Mouse (Mus musculus) kidney, adult 8-10 months (tissue): ENCODE measurements around the gene Gps1.

Experiments used
- DNase-seq, 2 experiments: peaks; one replicate each; pipeline ENCODE4 v3.0.0; 2022

Gps1 gene

DNA sequence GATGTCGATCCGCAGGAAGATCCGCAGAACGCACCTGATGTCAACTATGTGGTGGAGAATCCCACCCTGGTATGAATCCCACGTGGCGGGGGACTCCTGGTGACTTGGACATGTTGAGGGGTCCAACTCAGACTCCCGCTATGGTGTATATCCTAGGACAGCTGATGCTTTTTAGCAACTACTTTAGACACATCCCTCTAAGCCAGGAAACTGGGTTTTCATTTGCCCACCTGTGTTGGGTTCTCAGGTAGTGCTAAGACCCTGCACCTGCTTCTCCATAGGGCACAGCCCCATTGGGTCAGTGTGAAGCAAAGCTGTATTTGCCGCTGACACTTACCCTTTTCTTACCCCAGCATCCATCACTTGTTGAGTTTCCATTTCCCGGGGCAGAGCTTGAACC, 1.1 kb downstream of the Gps1 start:
- DNase-seq: no peak

DNA sequence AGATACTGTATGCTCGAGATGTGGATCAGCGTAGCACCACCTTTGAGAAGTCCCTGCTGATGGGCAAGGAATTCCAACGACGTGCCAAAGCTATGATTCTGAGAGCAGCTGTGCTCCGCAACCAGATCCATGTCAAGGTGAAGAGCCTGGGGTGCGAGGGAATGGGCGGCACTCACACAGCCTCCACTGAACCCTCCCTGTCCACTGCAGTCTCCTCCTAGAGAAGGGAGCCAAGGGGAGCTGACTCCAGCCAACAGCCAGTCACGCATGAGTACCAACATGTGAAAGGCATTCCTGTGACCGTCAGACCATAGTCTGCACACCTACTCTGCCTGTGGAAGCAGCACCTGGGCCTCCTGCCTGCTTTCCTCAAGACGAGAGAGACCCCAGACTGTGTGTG, 4.4 kb downstream of the Gps1 start:
- peak; percentile 55 to 57 for DNase-seq

DNA sequence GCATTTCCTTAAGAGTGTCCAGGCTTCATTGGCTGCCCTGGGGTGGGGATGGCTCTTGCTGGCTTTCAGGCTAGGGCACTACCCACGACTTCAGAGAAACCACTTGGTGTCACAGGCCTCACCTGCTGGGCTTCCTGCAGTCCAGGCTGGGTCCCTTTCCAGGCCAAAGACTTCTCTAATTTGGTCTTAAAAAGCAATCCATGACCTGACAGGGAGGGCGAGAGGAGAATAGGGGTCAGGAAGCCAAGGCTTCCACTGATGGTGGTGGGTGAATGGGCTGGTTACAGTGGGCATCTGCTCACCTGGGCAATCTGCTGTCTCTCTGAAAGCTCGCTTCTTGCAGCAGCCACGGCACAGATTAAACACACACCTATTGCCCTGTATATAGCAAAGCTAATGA, 5.3 kb downstream of the Gps1 start:
- DNase-seq: no peak

GRCm38 (mm10) chr11:120789810-120790209, 5.7 kb downstream of the Gps1 start:
- DNase-seq: no peak

GRCm38 (mm10) chr11:120792652-120793051, 8.6 kb downstream of the Gps1 start:
- no peak for DNase-seq

- peak; percentile 94 to 97 for DNase-seq
These were observed 11.9 kb downstream of the Gps1 start, which contains the start of gene Dus1l for GRCm38 (mm10) chr11:120795756-120796613. Gene Dus1l, minus strand, starts transcription at chr11:120796403.

GRCm38 (mm10) chr11:120796614-120796946, 12.5 kb downstream of the Gps1 start:
- DNase-seq: no peak

GRCm38 (mm10) chr11:120798244-120798643, 14.2 kb downstream of the Gps1 start:
- no peak for DNase-seq

DNA sequence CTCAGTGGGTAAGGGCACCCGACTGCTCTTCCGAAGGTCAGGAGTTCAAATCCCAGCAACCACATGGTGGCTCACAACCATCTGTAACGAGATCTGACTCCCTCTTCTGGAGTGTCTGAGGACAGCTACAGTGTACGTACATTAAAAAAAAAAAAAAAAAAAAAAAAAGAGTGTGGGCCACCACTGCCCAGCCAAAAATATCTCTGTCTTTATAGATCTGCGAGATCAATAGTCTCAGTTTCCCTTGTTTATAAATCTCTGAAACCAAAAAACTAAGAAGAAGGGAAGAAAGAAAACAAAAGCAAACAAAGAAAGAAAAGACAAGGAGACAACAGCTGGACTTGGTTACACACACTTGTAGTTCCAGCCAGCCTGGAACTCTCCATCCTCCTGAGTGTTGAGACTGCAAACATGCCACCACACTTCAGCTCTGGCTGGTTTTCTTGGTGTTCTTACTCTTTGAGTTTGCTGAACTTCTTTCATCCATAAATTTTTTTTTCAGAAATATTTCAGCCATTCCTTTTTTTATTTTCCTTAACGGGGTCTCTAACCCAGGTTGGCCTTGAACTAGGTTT, 15.3 kb downstream of the Gps1 start:
- DNase-seq: no peak

DNA sequence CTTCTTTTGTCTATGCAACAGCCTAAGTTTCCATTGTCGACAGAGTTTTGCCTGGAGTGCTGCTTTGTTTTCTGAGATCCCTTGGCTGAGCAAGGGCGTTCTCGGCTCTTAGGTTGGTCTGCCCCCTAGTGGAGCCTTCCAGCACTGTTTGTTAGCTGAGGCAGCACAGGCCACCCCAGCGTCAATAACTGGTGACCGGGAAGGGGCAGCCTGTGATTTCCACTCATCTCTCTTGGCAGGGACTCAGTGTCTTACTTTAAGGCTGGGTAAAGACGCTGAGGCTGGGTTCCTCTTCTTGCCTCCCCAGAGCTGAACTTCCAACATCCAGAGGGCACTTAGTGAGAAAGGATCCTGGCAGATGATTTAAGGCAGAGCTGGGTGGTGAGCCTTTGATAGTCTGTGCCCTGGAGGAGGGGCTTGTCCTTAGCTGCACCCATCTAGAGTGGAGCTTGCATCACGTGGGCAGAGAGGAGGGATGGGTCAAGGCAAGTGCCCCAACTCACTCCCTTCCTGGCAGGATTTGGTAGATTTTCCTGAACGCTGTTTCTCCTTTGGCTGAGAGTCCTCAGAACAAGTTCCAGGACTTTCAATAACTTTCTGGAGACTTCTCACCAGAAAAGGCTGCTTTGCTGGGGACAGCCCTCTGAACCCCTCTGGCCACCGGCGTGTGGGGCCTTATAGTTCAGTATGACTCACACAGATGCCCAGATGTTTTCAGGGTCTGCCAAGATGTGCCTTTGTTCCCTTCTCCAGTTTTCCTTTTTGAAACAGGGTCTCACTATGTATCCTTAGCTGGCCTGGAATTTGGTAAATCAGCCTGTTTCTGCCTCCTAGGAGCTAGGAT, 16.2 kb downstream of the Gps1 start:
- peak; percentile 85 to 93 for DNase-seq

- no peak for DNase-seq
These were observed 20.2 kb downstream of the Gps1 start for GRCm38 (mm10) chr11:120804274-120804673.

GRCm38 (mm10) chr11:120804769-120805168, 20.7 kb downstream of the Gps1 start:
- DNase-seq: no peak

DNA sequence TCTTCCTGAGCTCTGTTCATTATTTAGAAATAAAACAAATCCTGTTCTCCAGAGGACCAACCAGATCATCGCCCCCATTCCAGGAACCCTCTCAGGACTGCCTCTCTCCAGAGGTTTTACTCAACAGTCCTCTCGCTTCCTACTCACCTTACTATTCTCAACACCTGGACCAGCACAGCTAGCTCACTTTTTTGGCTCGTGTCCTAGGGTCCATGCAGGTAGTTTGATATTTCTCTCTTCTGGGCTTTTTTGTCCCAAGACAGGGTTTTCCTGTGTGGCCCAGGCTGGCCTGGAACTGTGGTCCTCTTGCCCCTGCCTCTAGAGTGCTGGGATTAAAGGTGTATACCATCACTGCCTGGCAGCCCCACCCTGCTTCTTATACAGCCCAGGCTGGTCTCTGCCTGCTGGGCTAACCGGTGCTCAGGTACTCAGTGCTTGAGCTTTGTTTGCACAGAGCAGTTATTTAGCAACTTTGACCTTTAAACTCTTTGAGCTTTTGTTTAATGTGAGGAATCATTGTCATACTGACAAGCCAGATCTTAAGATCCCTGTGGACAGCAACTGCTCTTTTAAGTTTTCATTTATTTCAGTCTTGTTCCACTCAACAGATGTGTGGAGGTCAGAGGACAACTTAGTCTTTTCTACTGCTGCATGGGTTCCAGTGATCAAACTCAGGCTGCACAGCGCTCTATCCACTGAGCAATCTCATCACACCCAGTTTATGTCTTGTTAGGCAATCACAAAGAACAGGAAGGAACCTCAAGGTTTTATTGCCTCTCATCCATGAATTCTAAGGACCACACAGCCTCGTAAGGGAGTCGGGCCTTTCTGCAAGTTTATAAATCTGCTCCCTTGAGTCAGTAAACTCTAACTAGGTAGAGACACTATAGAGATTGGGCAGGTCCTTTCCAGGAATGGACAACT, 21.6 kb downstream of the Gps1 start:
- DNase-seq: no peak

- DNase-seq: no peak
These were observed 23.9 kb downstream of the Gps1 start for GRCm38 (mm10) chr11:120808010-120808409.

GRCm38 (mm10) chr11:120812068-120812467, 28.0 kb downstream of the Gps1 start:
- no peak for DNase-seq

- DNase-seq: no peak
These were observed 33.3 kb downstream of the Gps1 start for GRCm38 (mm10) chr11:120817358-120817757.

GRCm38 (mm10) chr11:120818251-120818650, 34.2 kb downstream of the Gps1 start:
- no peak for DNase-seq

- DNase-seq: no peak
These were observed 35.5 kb downstream of the Gps1 start for GRCm38 (mm10) chr11:120819556-120819955.

- DNase-seq: no peak
These were observed 36.5 kb downstream of the Gps1 start for GRCm38 (mm10) chr11:120820546-120820945.

GRCm38 (mm10) chr11:120821076-120821922, 37.2 kb downstream of the Gps1 start:
- DNase-seq: no peak

DNA sequence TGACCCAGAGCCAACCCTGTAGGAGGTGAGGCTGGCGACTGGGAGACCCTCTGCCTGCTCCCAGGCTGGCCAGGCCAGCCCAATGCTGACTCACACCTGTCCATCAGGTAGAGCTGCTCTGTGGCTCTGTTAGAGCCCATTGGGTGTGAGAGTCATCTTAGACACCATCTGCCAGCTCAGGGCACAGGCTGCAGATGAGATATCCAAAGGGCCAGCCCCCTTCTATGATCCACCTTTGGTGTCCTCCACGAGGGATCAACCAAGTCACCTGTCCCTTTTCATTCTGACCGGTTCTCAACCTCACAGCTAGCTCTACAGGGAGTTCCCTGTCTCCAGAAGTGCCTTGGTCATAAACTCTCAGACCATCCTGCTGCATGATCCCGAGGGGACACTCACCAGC, 38.2 kb downstream of the Gps1 start:
- no peak for DNase-seq
